9 mouse cellular contexts compared by ENCODE assay signal in genomic region chr10:120587179-120587578, GRCm38 (mm10).
DNase-seq lines count a peak whose midpoint lies in the region; TF ChIP-seq lines count a peak whose summit lies in the region.
"Had no signal": no experiment of that assay in that cellular context is flagged by ENCODE, and none has a peak within 500 bp of the region (broad histone marks: within the 10 kb centered on the region; RNA-seq: fewer than 3 reads in every experiment).

No protein-coding gene starts in this region.

- intact Hi-C loops in left cerebral cortex, adult 2 months (cut with DNase I): loop anchor here (1.0 kb wide), 2 partner anchors 80 to 115 kb away; no protein-coding TSS in a partner anchor
- intact Hi-C loops in left cerebral cortex, postnatal 36 days (cut with DNase I): no loop called here

- peak in 1 of 2 experiments; percentile 29 for DNase-seq in left cerebral cortex, adult 2 months (ENCODE audit: extremely low spot score in 1 of 2, low spot score in 2 of 2)
- no peak for DNase-seq in left cerebral cortex, postnatal 36 days (ENCODE audit: low spot score in 2 of 2)
- peak; percentile 65 for DNase-seq in R1 (ENCODE audit: low read depth, low spot score)
- peak; percentile 57 for DNase-seq in c-Kit-positive CD71-negative TER-119-negative erythroid progenitor cells, embryonic 14.5 days (ENCODE audit: low read depth)
- peak; percentile 73 for DNase-seq in induced T-regulatory cell, adult 2 months (ENCODE audit: low read depth)
- DNase-seq in lung, postnatal 36 days: peak; percentile 81
- no peak for DNase-seq in embryo, embryonic 11 days

- no peak overlapping the region for H3K4me3 ChIP-seq in left cerebral cortex, adult 2 months
- H3K4me3 ChIP-seq: erythroblast, embryonic 14.5 days; limb, embryonic 13.5 days had no signal

- no peak overlapping the region for H3K27ac ChIP-seq in left cerebral cortex, adult 2 months

- peak; percentile 62 for TF ChIP-seq CTCF in left cerebral cortex, adult 2 months (IDR thresholded peaks at IDR 0.05)

Comparison
In these comparisons a context has a peak if more than half of its experiments do, and no peak if none do; other contexts are left out.
1. DNase-seq: peak in R1 (single experiment), c-Kit-positive CD71-negative TER-119-negative erythroid progenitor cells, embryonic 14.5 days (single experiment), induced T-regulatory cell, adult 2 months (single experiment) and lung, postnatal 36 days (single experiment); none in left cerebral cortex, postnatal 36 days (0 of 2) and embryo, embryonic 11 days (single experiment).